Mouse (Mus musculus): Measurements from ENCODE around the gene Pzp.

DNA sequence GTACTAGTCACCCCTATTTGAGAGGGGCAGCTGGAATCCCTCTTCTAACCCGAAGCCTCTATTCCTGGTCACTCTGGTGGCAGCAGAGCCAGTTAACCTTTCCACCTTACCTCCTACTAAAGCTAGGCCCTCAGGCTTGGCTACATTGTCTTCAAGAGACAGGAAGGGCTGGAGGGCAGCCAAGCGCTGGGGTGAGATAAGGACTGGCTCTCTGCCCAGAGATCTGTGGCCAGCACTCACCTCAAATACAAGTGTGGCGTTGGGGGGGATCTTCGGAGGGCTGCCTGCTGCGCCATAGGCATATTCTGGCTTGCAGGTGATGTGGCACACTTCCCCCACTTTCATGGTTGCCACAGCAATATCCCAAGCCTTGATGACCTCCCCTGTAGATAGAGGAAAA is 91.0 kb downstream of the Pzp start:
- TF ChIP-seq CTCF (IDR thresholded peaks at IDR 0.05; ENCODE audit: low read depth) (no peak), EP300 (IDR thresholded peaks at IDR 0.05; ENCODE audit: low read depth) (no peak)

Data from liver, postnatal 0 days (tissue).